ENCODE assay signal across 10 mouse cellular contexts in genomic region chr3:51916902-51917301, GRCm38 (mm10).
DNase-seq lines count a peak whose midpoint lies in the region; ATAC-seq lines count a peak whose summit lies in the region.
"Had no signal": no experiment of that assay in that cellular context is flagged by ENCODE, and none has a peak within 500 bp of the region (broad histone marks: within the 10 kb centered on the region; RNA-seq: fewer than 3 reads in every experiment).

No protein-coding gene starts in this region.

- H3K27ac ChIP-seq in hindbrain, embryonic 16.5 days (ENCODE audit: low read depth, low read length): no peak overlapping the region
- no peak overlapping the region for H3K27ac ChIP-seq in hindbrain, embryonic 10.5 days
- no peak overlapping the region for H3K27ac ChIP-seq in midbrain, embryonic 13.5 days
- H3K27ac ChIP-seq in midbrain, embryonic 14.5 days (replicated peaks; ENCODE audit: low read depth, low read length): no peak overlapping the region
- no peak overlapping the region; the same call in 1 of the 2 replicates for H3K27ac ChIP-seq in liver, embryonic 11.5 days (ENCODE audit: low read depth, low read length)
- H3K27ac ChIP-seq in stomach, embryonic 15.5 days: peak overlapping the region; percentile 80; the same call in 1 of the 2 replicates

- WGBS in hindbrain, embryonic 16.5 days: 86% methylated on average over 4 of the region's 4 CpGs
- WGBS in hindbrain, embryonic 10.5 days: 87% methylated on average over 4 of the region's 4 CpGs
- 94% methylated on average over 4 of the region's 4 CpGs for WGBS in midbrain, embryonic 13.5 days
- 86% methylated on average over 4 of the region's 4 CpGs for whole genome bisulfite sequencing in midbrain, embryonic 14.5 days
- 74% methylated on average over 4 of the region's 4 CpGs for WGBS in liver, embryonic 11.5 days
- 68% methylated on average over 4 of the region's 4 CpGs for WGBS in stomach, embryonic 15.5 days

- no peak overlapping the region for H3K9ac ChIP-seq in hindbrain, embryonic 16.5 days (ENCODE audit: low read depth, low read length)
- H3K9ac ChIP-seq in midbrain, embryonic 13.5 days (replicated peaks): no peak overlapping the region
- H3K9ac ChIP-seq in midbrain, embryonic 14.5 days (replicated peaks; ENCODE audit: low read length): no peak overlapping the region
- no peak overlapping the region for H3K9ac ChIP-seq in liver, embryonic 11.5 days (ENCODE audit: low read depth, low read length)
- no peak overlapping the region for H3K9ac ChIP-seq in stomach, embryonic 15.5 days

- DNase-seq in hindbrain, embryonic 10.5 days (ENCODE audit: low spot score): no peak
- no peak for DNase-seq in midbrain, embryonic 14.5 days
- no peak for DNase-seq in liver, embryonic 11.5 days (ENCODE audit: low spot score)
- DNase-seq in right cerebral cortex, postnatal 36 days (ENCODE audit: low spot score in 2 of 2): no peak
- DNase-seq: cerebellum, adult 18-20 months; gastrocnemius, postnatal 25 days had no signal

- H3K4me2 ChIP-seq in hindbrain, embryonic 16.5 days (ENCODE audit: low read length): no peak overlapping the region
- H3K4me2 ChIP-seq in midbrain, embryonic 13.5 days (replicated peaks): no peak overlapping the region
- no peak overlapping the region for H3K4me2 ChIP-seq in midbrain, embryonic 14.5 days (ENCODE audit: low read length)
- H3K4me2 ChIP-seq in liver, embryonic 11.5 days: no peak overlapping the region; the same call in 1 of the 2 replicates
- 0 out of 2 replicates have a peak overlapping the region, but pooled peaks have one; percentile 20 for H3K4me2 ChIP-seq in stomach, embryonic 15.5 days

- no peak overlapping the region for H3K4me3 ChIP-seq in hindbrain, embryonic 16.5 days (ENCODE audit: low read length)
- no peak overlapping the region for H3K4me3 ChIP-seq in hindbrain, embryonic 10.5 days
- H3K4me3 ChIP-seq in midbrain, embryonic 13.5 days (replicated peaks): no peak overlapping the region
- H3K4me3 ChIP-seq in midbrain, embryonic 14.5 days (replicated peaks; ENCODE audit: low read depth, low read length): no peak overlapping the region
- H3K4me3 ChIP-seq in liver, embryonic 11.5 days (ENCODE audit: low read depth, low read length): no peak overlapping the region
- no peak overlapping the region for H3K4me3 ChIP-seq in stomach, embryonic 15.5 days (replicated peaks)

- H3K27me3 ChIP-seq in hindbrain, embryonic 16.5 days (replicated peaks; ENCODE audit: control insufficient read depth, insufficient read depth, low read length): no peaks in the 10 kb centered on the region
- H3K27me3 ChIP-seq in hindbrain, embryonic 10.5 days (ENCODE audit: insufficient read depth, poor library complexity, severe bottlenecking): no peaks in the 10 kb centered on the region
- no peaks in the 10 kb centered on the region for H3K27me3 ChIP-seq in midbrain, embryonic 13.5 days
- H3K27me3 ChIP-seq in midbrain, embryonic 14.5 days (ENCODE audit: control insufficient read depth, insufficient read depth, low read length): no peaks in the 10 kb centered on the region
- no peaks in the 10 kb centered on the region for H3K27me3 ChIP-seq in liver, embryonic 11.5 days (replicated peaks; ENCODE audit: control insufficient read depth, insufficient read depth, low read length)
- H3K27me3 ChIP-seq in stomach, embryonic 15.5 days (replicated peaks): no peaks in the 10 kb centered on the region

- H3K9me3 ChIP-seq in hindbrain, embryonic 16.5 days (ENCODE audit: control insufficient read depth, low read length): no peaks in the 10 kb centered on the region
- H3K9me3 ChIP-seq in hindbrain, embryonic 10.5 days: 0 out of 2 replicates have a peak, but pooled peaks cover 9% of the 10 kb centered on the region
- H3K9me3 ChIP-seq in midbrain, embryonic 13.5 days: no peaks in the 10 kb centered on the region; the same call in 1 of the 2 replicates
- H3K9me3 ChIP-seq in midbrain, embryonic 14.5 days (ENCODE audit: control insufficient read depth, low read length): no peaks in the 10 kb centered on the region
- no peaks in the 10 kb centered on the region for H3K9me3 ChIP-seq in liver, embryonic 11.5 days (ENCODE audit: control insufficient read depth, low read length)
- H3K9me3 ChIP-seq in stomach, embryonic 15.5 days: no peaks in the 10 kb centered on the region

- no peaks in the 10 kb centered on the region for H3K36me3 ChIP-seq in hindbrain, embryonic 16.5 days (ENCODE audit: control insufficient read depth, insufficient read depth, low read length)
- no peaks in the 10 kb centered on the region; the same call in 1 of the 2 replicates for H3K36me3 ChIP-seq in hindbrain, embryonic 10.5 days
- no peaks in the 10 kb centered on the region for H3K36me3 ChIP-seq in midbrain, embryonic 13.5 days
- no peaks in the 10 kb centered on the region for H3K36me3 ChIP-seq in midbrain, embryonic 14.5 days (ENCODE audit: control insufficient read depth, insufficient read depth, low read length)
- H3K36me3 ChIP-seq in liver, embryonic 11.5 days (ENCODE audit: control insufficient read depth, insufficient read depth, low read length): no peaks in the 10 kb centered on the region
- H3K36me3 ChIP-seq in stomach, embryonic 15.5 days: no peaks in the 10 kb centered on the region

- 0 out of 2 replicates have a peak, but pooled peaks have one; percentile 24 for ATAC-seq in hindbrain, embryonic 16.5 days
- ATAC-seq in midbrain, embryonic 13.5 days: peak; percentile 73; the same call in 1 of the 2 replicates
- no peak for ATAC-seq in midbrain, embryonic 14.5 days (ENCODE audit: low FRiP score, low TSS enrichment)
- peak; percentile 18; the same call in 1 of the 2 replicates for ATAC-seq in liver, embryonic 11.5 days (replicated peaks; ENCODE audit: low FRiP score)
- peak; percentile 7; the same call in 1 of the 2 replicates for ATAC-seq in stomach, embryonic 15.5 days (ENCODE audit: insufficient read depth, low FRiP score, low read depth)
- ATAC-seq: forebrain, embryonic 14.5 days had no signal

- H3K4me1 ChIP-seq in hindbrain, embryonic 16.5 days (ENCODE audit: control insufficient read depth, insufficient read depth, low read depth, low read length): peaks cover 14% of the 10 kb centered on the region
- H3K4me1 ChIP-seq in hindbrain, embryonic 10.5 days (replicated peaks): peaks cover 34% of the 10 kb centered on the region
- H3K4me1 ChIP-seq in midbrain, embryonic 13.5 days (replicated peaks): peaks cover 27% of the 10 kb centered on the region
- H3K4me1 ChIP-seq in midbrain, embryonic 14.5 days (ENCODE audit: control insufficient read depth, insufficient read depth, low read length): no peaks in the 10 kb centered on the region
- peaks cover 34% of the 10 kb centered on the region for H3K4me1 ChIP-seq in liver, embryonic 11.5 days (replicated peaks; ENCODE audit: control insufficient read depth, insufficient read depth, low read length)
- peaks cover 21% of the 10 kb centered on the region for H3K4me1 ChIP-seq in stomach, embryonic 15.5 days
